Mouse (Mus musculus): ENCODE results near the gene Adam19.
A peak's percentile ranks its signal among the peaks of the same experiment; 100 is the strongest.

The Adam19 gene

DNA sequence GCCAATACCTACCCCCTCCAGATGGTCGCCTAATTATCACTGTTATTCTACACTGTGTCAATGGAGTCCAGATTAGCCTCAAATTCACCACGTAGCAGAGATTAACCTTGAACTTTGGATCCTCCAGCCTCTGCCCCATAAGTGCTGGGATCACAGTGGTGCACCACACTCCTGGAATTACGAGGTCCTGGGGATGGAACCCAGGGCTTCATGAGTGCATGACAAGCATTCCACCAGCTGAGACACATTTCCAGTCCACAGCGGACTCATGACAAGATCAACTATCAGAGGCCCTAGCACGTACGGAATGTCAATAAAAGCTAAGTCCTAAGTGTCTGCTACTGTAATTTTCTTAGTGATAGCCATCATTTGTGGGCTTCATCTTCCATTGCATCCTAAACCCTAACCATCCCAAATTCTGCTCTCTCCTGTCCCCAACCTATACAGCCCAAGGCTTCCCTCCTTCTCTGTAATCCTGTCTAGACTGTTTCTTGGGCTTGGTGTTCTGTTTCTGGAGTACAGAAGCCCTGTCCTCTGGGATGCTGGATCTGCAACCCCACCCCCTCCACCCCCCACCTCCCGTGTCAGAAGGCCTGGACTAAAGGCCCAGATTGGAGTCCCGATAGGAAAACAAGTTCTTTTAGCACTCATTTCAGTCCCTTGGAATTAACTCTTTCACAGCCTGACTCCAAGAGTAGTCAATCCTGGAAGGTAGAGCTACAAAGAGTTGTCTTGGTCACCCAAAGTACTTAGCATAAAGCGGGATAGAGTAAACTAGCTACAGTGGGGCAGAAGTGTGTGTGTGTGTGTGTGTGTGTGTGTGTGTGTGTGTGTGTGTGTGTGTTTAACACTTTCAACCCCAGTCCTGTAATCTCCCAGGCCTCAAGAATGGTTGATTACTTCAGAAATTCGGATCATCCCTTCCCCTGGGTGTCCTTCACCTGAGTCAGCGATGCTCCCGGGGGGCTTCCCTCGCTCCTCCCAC lies 589 bp upstream of the Adam19 start:
- no peak for DNase-seq (ENCODE audit: low spot score)

DNA sequence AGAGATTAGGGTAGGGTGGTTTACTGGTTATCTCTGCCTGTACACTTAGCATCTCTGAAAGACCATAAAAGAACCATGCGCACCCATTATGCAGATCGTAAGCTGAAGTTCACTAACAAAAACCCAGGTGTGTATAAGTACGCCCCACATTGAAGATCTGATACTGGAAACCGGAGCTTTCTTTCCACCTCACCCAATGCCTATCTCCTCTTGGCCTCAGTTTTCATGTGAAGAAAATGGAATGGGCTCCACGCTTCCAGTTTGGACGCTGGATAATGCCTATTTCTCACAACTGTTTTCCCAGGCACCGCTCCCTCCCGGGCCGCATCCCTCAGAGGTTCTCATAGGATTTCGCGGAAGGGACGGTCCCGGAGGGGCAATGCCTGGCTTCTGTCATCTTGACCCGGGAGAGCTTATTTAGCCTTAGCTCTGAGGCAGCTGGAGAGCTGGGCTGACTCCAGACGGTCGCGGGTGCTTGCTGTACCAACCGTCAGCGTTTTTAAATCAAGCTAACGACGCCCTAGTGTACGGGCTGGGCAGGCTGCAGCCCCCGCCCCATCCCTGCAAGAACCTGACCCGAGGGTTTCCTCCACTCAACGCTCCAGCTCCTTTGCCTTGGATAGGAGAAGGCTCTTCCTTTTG lies 1.1 kb downstream of the Adam19 start:
- DNase-seq (ENCODE audit: low spot score), result no peak

DNA sequence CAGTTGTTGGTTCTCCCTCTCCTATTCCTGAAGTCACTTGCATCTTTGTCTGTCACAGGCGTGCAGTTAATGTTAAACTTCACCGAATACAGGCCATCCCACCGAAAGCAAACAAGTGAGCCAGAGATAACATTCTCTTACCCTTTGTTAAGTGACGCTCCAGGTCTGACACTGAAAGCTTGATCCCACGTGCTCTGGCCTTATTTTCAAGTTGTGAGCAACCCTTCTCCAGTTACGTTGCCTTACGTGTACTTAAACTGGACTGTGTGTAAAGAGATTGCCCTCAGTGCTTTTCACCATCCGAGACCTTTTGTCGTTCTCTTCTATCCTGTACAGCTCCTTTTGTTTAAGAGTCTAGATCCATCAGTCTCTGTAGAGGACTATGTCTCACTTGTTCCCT lies 2.2 kb downstream of the Adam19 start:
- DNase-seq (ENCODE audit: low spot score), result no peak

DNA sequence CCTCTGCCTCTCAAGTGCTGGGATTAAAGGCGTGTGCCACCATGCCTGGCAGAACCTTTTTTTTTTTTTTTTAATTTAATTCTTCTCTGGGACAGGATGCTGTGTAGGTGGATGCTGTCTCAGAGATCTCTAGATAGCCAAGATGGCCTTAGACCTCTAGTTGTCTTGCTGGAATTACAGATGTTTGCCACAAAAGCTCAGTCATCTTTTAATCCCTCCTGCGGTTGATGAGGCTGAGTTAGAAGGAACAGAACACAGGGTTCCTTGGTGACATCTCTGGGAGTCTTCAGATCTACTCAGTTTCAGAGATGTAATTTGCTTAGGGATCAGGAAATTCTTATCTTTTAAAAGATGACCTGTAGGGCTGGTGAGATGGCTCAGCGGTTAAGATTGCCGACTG lies 3.1 kb downstream of the Adam19 start:
- no peak for DNase-seq (ENCODE audit: low spot score)

DNA sequence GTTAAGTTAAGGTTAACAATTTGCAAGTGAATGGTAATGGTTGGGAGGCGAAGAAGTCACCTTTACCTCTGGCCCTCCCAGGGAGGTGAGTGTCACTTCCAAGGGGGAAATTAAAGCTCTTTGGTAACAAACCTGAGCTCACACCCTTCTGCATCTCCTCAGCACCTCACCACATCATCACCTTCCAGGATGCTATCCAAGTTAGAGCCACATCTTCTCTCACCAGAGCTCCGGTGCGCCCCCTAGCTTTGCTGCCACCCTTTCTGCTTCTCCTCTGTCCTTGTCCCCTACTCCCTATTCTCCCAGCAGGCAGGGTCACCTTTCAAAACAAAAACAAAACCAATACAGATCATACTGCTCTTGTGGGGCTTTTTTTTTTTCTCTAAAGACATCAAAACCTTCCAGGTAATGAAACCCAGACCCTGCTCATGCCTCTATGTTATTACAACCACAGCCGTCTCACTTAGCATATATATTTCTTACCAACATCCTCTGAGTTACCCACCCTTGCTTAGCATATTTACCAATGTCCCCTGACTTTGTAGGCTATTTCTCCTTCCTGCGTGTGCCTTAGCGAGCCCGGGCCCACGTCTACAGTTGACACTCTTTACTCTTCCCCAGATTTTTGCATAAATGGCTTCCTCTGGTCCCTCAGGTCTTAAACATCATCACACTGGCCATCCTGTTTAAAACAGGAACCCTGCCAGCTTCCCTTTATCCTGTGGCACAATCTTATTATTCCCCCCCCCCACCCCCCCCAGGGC lies 4.3 kb downstream of the Adam19 start:
- no peak for DNase-seq (ENCODE audit: low spot score)

DNA sequence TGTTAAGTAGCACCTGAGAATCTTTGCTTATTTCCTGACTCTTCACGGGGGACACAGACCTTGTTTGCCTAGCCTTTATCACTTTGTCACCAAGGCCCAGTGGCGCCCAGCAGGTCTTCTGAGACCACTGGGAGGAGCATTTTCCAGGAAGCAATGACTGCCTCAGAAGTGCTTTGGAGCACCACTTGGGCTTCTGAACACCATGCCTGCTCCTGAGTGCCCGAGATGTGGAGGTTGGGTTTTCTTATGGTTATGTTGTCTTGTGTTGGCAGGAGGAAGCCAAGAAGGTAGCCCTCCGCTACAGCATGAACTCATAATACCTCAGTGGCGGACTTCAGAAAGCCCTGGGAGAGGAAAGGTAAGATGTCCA lies 4.8 kb downstream of the Adam19 start:
- no peak for DNase-seq (ENCODE audit: low spot score)

DNA sequence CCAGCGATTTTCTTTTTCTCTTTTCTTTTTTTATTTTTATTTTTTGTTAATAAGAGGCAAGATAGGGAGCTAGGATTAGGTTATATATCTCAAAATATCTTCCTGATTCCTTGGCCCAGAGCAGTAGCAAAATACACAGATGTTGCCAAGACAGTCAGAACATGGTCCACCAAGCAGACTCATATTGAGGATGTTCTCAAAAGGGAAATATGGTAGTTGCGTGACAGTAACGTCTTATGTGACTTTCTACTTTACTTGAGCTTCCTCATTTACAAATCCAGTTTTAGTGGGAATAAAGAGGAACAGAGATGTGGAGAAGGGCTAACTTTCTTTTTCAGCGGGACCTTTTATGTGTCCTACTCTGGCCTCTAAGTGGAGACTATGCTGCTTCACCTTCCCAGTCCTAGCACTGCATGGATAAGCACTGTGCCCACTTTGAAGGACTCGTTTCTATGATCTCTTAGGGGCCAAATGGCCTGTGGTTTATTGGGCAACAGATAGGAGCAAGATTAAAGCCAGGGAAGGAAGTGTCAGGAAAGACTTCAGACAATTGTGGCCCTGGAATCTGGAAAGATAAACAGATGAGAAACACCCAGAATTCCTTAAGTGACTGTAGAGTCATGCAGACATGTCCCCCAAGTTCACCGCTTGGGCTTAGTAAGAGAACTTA lies 6.1 kb downstream of the Adam19 start:
- DNase-seq (ENCODE audit: low spot score), result no peak

DNA sequence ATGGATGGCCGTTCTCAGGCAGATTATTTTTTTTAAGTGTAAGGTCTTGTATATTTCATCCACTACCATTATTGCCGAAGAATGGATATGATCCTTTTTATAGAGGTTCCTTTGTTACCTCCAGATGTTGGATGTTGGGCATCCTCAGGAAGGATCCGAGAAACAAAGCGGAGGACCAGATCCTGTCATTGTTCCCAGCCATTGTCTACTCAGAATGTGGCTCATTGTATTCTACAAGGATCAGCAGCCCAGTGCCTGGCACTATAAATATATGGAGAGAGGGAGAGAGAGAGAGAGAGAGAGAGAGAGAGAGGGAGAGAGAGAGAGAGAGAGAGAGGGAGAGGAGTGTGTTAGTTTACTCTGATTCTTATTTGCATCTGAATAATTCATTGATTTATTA lies 6.8 kb downstream of the Adam19 start:
- DNase-seq (ENCODE audit: low spot score), result no peak

DNA sequence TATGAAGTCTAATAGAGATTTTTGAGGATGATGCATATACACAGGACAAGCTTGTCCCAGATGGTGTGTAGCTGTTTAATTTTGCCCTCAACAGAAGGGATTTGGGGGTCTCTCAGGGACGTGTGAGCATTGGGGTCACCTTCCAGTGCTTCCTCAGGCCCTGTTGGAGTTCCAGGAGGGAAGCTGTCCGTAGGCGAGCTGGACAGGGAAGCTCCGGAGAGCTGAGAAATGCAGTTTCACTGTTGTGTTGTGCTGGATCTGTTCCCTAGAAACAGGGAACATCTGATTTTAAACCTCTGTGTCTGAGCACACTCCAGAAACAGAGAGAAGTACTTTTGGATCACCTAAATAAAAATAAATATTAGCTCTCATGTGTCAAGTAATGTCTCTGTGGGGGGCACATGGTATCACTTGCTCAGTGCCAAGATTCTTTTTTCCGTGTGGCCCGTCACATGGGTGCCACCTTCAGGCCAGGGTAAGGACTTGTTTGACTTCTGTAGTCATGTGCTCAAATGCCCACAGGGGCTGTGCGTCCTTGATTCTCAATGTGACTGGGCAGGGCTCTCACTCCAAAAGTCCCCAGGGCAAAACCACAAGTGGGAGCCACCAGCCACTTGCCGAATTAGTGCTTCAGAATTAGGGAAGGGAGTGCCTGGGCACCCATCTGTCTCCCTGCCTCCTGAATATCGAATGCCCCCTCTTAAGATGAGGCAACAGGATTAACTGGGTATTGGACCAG lies 7.4 kb downstream of the Adam19 start:
- no peak for DNase-seq (ENCODE audit: low spot score)

DNA sequence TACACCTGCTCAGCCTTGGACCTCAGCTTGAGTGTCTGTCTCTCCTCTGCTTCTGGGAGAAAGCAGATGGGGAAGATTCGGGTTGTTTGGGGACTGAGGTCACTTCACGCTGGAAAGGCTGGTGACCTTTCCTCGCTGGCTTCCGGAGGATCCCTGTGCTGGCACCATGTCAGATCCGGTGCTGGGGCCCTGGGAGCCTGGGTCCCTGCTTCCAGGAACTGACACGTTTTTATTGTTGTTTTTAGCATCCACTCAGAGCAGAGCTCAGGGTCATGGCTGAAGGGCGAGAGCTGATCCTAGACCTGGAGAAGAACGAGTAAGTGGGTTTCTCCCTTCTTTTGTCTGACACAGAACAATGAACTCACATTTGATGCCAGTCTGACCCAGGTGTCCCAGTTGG lies 9.0 kb downstream of the Adam19 start:
- no peak for DNase-seq (ENCODE audit: low spot score)

DNA sequence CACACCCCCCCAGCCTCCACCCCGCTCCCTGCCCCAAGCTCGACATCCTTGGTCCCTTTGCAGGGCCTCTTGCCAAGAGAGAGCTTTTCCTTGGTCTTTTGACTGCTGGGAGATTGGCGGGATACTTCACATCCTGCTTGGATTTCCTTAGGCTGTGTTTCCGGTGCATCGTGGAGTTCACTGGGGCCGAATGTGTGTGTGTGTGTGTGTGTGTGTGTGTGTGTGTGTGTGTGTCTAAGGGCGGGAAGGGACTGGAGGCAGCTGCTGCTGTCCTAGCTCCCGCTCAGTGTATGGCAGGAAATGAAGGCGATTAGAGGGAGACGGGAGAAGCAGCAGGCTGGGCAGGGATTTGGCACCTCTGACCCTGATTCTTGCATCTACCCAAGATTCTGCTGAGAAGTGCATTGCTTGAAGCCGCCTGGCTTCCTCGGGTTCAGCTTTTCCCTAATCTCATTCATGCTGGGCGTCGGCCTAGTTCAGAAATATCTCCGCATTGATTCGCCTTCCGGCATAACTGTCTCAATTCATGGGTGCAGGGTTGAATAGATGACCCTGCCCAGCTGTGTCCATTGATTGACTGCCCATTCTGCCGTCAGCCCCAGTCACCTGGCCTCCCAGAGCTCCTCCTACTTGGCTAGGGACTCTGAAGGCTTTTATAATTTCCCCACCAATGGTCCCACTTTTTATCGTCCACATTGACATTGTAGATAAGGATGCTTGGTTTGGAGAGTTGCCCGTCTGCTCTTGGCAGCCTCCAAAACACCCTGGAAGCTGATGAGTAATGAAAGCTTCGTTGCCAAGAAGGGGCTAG lies 9.6 kb downstream of the Adam19 start:
- DNase-seq (ENCODE audit: low spot score), result peak; percentile 51

DNA sequence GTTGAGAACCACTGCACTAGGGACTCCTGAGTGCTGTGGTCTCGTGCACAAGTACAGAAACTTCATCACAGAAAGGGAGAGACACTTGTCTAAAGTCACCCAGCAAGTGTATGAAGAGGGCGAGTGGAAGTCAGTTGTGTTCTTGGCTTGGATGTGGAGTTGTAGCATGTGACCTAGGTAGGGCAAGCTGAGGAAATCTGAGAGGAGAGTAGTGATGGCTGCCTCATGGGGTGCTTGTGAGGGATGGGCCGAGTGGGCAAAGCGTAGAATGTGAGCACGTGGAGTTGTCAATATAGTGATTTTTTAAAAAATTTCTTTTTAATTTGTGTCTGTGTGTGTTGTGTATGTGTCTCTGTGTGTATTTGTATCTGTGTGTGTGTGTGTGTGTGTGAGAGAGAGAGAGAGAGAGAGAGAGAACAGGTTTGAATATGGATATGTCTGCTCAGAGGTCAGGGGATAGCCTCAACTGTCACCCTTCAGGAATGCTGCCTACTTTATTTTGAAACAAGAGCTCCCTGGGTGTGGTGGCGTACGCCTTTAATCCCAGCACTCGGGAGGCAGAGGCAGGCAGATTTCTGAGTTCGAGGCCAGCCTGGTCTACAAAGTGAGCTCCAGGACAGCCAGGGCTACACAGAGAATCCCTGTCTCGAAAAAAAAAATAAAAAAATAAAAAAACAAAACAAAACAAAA lies 11.7 kb downstream of the Adam19 start:
- no peak for DNase-seq (ENCODE audit: low spot score)

DNA sequence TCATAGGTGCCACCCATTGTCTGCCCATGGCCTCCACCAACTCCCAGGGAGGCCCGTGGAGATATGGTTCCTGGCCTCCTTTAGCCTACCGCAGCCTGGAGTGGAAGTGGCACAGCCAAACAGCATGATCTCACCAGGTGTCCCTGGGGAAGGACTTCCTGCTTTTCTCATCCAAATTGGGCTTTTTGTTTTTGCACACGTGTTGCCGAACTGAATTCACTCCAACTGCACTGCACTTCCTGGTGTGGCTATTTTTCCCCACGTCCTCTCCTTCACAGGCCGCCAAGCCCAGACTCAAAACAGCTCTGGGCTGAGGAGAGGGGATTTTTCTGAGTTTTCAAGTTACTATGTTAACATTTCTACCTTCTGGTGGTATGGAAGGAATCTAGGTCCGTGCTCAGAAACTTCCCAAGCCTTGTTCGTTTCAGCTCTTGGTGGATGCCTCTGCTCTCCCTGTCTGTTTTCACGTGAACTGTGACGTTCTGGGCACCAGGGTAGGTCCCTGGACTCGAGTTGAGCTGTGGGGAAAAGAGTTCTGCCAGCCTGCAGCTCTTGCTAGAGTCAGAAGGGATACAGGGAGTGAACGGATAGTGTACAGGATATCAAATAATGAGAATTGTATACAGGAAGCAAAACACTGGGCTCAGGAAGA lies 13.1 kb downstream of the Adam19 start:
- no peak for DNase-seq (ENCODE audit: low spot score)

DNA sequence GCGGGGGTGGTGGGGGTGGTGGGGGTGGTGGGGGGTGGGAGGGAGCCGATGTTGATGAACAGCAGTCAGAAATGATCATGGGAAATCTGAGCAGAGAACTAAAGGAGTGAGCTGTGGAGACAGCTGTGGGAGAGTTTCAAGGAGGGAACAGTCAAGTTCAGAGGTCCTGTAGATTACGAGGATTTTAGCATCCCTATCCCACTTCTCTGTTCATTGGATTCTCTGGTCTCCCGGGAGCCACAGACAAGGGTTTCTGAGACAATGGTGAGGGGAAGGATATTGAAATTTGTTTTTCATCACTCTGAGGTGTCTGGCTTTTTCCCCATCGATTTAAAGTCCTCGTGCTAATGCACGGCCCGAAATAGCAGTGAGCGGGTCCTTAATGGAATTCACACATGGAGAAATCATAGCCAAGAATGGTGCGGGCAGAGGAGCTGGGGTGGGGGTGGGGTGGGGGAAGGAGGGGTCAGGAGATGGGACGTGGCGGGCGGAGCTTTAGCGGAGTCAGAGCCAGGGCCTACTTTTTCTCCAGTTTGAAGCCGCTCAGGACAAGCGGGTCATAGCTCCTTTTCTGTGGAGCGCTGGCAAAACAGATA lies 13.7 kb downstream of the Adam19 start:
- no peak for DNase-seq (ENCODE audit: low spot score)

DNA sequence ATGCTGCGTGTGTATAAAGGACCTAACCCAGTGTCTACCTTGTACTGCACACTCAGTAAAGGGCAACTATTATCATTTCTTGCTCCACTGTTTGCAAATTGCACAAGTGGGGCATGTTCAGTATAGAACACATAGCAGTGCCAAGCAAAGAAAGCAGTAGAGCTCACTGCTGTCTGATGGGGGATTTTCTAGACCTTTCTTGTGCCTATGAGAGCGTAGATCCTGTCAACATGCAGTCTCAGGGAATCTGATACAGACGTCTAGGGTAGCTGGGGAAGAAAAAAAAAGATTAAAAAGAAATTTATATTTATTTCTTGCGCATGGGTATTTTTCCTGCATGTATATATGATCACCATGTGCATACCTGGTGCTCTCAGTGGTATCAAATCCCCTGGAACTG lies 14.4 kb downstream of the Adam19 start:
- no peak for DNase-seq (ENCODE audit: low spot score)

DNA sequence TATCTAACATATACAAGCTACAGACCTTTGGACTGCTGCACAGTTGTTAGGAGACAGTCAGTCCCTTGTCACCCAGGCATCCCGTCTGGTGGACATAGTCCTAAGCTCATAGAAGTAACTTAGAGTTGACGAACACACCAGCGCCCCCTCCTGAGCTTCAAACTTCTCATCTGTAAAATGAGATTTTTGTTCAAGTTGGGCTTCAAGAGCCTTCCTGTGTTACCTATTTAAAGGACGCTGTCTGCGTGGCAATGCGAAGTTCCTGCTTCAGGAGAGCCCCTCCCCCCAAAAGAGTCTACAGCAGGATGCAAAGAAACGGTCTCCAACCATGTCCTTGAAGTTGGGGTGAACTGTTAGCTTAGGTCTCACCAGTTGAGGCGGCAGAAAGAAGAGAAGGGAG lies 15.0 kb downstream of the Adam19 start:
- no peak for DNase-seq (ENCODE audit: low spot score)

DNA sequence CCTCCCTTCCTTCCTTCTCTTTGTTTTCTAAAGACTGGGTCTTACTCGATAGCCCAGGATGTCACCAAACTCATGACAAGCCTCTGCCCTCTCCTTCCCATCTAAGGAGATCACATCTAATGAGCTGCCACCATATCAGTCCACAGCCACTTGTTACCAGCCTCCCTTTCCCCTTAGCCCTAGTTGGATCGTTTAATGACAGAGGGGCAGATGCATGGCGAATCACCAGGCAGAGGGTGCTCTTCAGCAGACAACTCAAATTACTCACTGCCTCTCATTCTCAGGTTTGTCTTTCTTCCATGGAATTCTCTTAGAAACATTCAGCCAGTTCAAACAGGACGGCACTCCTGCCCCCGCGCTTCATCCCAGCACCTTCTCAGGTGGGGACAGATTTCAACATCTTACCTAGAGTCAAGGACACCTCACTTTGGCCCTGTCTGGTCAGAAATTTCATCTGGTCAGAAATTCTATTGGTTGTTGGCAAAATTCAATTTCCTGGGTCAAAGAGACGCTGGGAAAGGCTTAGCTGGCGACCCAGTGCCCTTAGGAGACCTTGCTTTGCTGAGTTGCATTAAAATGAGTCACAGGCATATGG lies 16.8 kb downstream of the Adam19 start:
- no peak for DNase-seq (ENCODE audit: low spot score)

DNA sequence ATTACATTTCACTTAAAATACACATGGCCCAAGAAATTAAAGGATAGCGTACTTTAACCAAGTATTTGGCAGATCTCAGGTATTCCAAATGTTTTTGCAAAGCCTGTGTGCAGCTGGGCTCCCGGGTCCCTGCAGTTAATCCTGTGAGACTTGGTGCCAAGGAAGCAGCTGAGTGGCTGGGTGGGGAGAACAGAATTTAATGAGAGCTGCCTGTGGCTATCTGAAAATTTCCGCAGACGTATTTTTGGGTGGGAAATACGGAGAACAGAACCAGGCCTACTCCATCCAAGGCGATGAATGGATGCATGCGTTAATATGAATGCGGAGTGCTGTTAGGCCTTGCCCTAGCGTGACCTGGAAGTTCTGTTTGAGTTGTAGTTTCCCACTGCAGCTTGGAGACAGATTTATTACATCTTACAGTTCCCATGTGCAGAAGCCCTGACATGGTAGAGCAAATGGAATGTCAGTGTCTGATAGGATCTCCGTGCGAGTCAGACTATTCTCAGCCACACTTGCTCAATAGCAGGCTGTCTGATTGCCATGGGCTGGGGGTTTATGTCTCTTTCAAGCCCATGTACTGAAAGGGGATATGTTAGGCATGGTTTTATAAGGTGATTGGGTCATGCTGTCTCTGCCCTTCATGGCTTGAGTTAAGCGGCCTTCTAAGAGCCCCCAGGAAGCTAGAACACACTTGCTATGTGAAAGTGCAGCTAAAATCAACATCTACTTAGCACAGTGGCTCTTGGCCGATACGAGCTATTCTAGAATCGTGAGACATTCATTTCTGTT lies 17.5 kb downstream of the Adam19 start:
- no peak for DNase-seq (ENCODE audit: low spot score)
